Mouse (Mus musculus) liver, adult 2 months (tissue): ENCODE results near the gene Gm7173. TPM values are rescaled to one million over a fixed set of nuclear protein-coding genes. Genes with fewer than 3 reads are reported as not detected.

Experiments used
- DNase-seq: peaks from one replicate; pipeline ENCODE4 v3.0.0-alpha.2; 2011; ENCODE audit warnings: low read depth, low spot score; ENCODE audit errors: extremely low read depth
- H3K27ac ChIP-seq: fragments of 200-500 bp; replicated peaks from 2 replicates; pipeline ENCODE4 v1.5.1; 2012; ENCODE audit warnings: low read depth, mild to moderate bottlenecking, control low read depth, inconsistent platforms, low read length; ENCODE audit not compliant: insufficient read depth
- H3K27me3 ChIP-seq: fragments of 200-500 bp; 2 replicates; pipeline ENCODE4 v1.6.1; 2012; ENCODE audit warnings: mild to moderate bottlenecking, moderate library complexity, low read length, inconsistent platforms; ENCODE audit not compliant: control insufficient read depth, insufficient read depth
- H3K36me3 ChIP-seq: fragments of 200-500 bp; 2 replicates; pipeline ENCODE4 v1.6.1; 2012; ENCODE audit warnings: low read length, inconsistent platforms; ENCODE audit not compliant: control insufficient read depth, insufficient read depth
- H3K4me1 ChIP-seq: fragments of 200-500 bp; 2 replicates; pipeline ENCODE4 v1.6.1; 2011; ENCODE audit warnings: low read length; ENCODE audit not compliant: control insufficient read depth, insufficient read depth
- H3K4me3 ChIP-seq: fragments of 200-500 bp; 2 replicates; pipeline ENCODE4 v1.5.1; 2011; ENCODE audit warnings: low read depth, mild to moderate bottlenecking, control low read depth, low read length, moderate library complexity; ENCODE audit not compliant: insufficient read depth
- H3K79me2 ChIP-seq: fragments of 200-500 bp; 2 replicates; pipeline ENCODE4 v1.6.1; 2012; ENCODE audit warnings: inconsistent platforms, mild to moderate bottlenecking, low read length, moderate library complexity; ENCODE audit not compliant: control insufficient read depth, insufficient read depth
- H3K9ac ChIP-seq: fragments of 200-500 bp; 2 replicates; pipeline ENCODE4 v1.6.1; 2012; ENCODE audit warnings: low read depth, mild to moderate bottlenecking, control low read depth, inconsistent platforms, low read length
- CTCF ChIP-seq: fragments of 200-500 bp; IDR thresholded peaks from 2 replicates; pipeline ENCODE4 v1.5.1; 2011; ENCODE audit warnings: low read depth, low read length, control low read depth
- POLR2A ChIP-seq: fragments of 200-500 bp; IDR thresholded peaks from 2 replicates; pipeline ENCODE4 v1.6.1; 2011; ENCODE audit warnings: low read length, control low read depth; ENCODE audit not compliant: insufficient read depth; ENCODE audit errors: extremely low read depth
- WGBS: fragments of 180-500 bp; shearing (Covaris S2); methylation state at CpG from one replicate; pipeline ENCODE4 v1.1.7; 2018; 5-methylcytosine and 5-hydroxymethylcytosine counted together
- polyA plus RNA-seq: library from polyadenylated mRNA; depleted of rRNA; stranded (reverse); fragments of >200 nt; gene quantifications from 2 replicates; pipeline ENCODE4 v1.2.3, GENCODE M21; 2012; rRNA removed
- total RNA-seq: library from RNA; depleted of rRNA; stranded (reverse); fragments of >200 nt; gene quantifications from 2 replicates; pipeline ENCODE4 v1.2.3, GENCODE M21; 2014; rRNA removed

Gm7173 gene
- total RNA-seq (0.07 and 0.18 TPM in 2 replicates), polyA plus RNA-seq (not detected in 2 replicates)

- DNase-seq, result peak; percentile 50
Observed at GRCm38 (mm10) chrX:79516977-79517645, at the start of gene Gm7173. TSS of gene Gm7173 (minus strand) at chrX:79517285.

GRCm38 (mm10) chrX:79517646-79518016 is 546 bp upstream of the Gm7173 start:
- TF ChIP-seq POLR2A (no peak), CTCF (no peak)
- H3K27me3 ChIP-seq, result no peaks in the 10 kb centered on the region
- no peaks in the 10 kb centered on the region for H3K79me2 ChIP-seq
- 58% methylated on average over 1 of the region's 1 CpGs for WGBS
- no peaks in the 10 kb centered on the region for H3K36me3 ChIP-seq
- peak overlapping the region; percentile 60; the same call in 1 of the 2 replicates for H3K4me3 ChIP-seq
- H3K27ac ChIP-seq, result no peak overlapping the region
- no peak overlapping the region for H3K9ac ChIP-seq
- no peaks in the 10 kb centered on the region for H3K4me1 ChIP-seq
- DNase-seq, result no peak

More at GRCm38 (mm10) chrX:79516977-79517645, at the start of gene Gm7173:
- no peaks in the 10 kb centered on the region for H3K4me1 ChIP-seq
- H3K79me2 ChIP-seq, result no peaks in the 10 kb centered on the region
- no peaks in the 10 kb centered on the region for H3K27me3 ChIP-seq
- WGBS, result 6% methylated on average over 23 of the region's 23 CpGs
- TF ChIP-seq CTCF (no peak), POLR2A (no peak)
- no peak within 1 kb of the TSS for H3K9ac ChIP-seq
- H3K36me3 ChIP-seq, result no peaks in the 10 kb centered on the region
- H3K27ac ChIP-seq, result no peak within 1 kb of the TSS
- peak within 1 kb of the TSS; percentile 60 for H3K4me3 ChIP-seq

- TF ChIP-seq POLR2A (no peak), CTCF (no peak)
- Histone ChIP-seq H3K79me2 (no peaks in the 10 kb centered on the region), H3K36me3 (no peaks in the 10 kb centered on the region), H3K27me3 (no peaks in the 10 kb centered on the region), H3K4me3 (no peak overlapping the region), H3K27ac (no peak overlapping the region), H3K4me1 (no peaks in the 10 kb centered on the region), H3K9ac (no peak overlapping the region)
- DNase-seq, result no peak
Observed at GRCm38 (mm10) chrX:79316790-79317189, 200.3 kb downstream of the Gm7173 start.

Other genes starting within 250 kb of the Gm7173 start
- gene Mageb16, start 154.2 kb upstream of the Gm7173 start, total RNA-seq, result not detected in 2 replicates
- not detected in 2 replicates for gene Mageb16, start 154.2 kb upstream of the Gm7173 start, polyA plus RNA-seq